Mouse (Mus musculus) hindbrain, postnatal 0 days (tissue): ENCODE measurements around the gene Nkpd1. TPM values are rescaled to one million over a fixed set of nuclear protein-coding genes. Genes with fewer than 3 reads are reported as not detected.

Source experiments
- ATAC-seq: fragments of 200-750 bp; cut with Nextera tagmentation; 2 replicates; pipeline ENCODE4 v1.8.0; 2017; ENCODE audit warnings: mild to moderate bottlenecking, moderate TSS enrichment, moderate library complexity
- DNase-seq: peaks from one replicate; pipeline ENCODE4 v3.0.0-alpha.2; 2015; ENCODE audit warnings: low spot score
- H3K27ac ChIP-seq: fragments of 300-500 bp; sonication (generic); 2 replicates; pipeline ENCODE4 v1.5.1; 2014; ENCODE audit warnings: mild to moderate bottlenecking
- H3K27me3 ChIP-seq: fragments of 300-500 bp; sonication (generic); 2 replicates; pipeline ENCODE4 v1.6.1; 2014; ENCODE audit warnings: low read length, mixed read lengths; ENCODE audit not compliant: insufficient read depth
- H3K36me3 ChIP-seq: fragments of 300-500 bp; sonication (generic); 2 replicates; pipeline ENCODE4 v1.6.1; 2014; ENCODE audit warnings: low read length, mixed read lengths; ENCODE audit not compliant: insufficient read depth
- H3K4me1 ChIP-seq: fragments of 300-500 bp; sonication (generic); 2 replicates; pipeline ENCODE4 v1.6.1; 2014; ENCODE audit warnings: antibody characterized with exemption, low read length, mixed read lengths; ENCODE audit not compliant: insufficient read depth
- H3K4me2 ChIP-seq: fragments of 300-500 bp; sonication (generic); 2 replicates; pipeline ENCODE4 v1.6.1; 2014; ENCODE audit warnings: low read depth, mild to moderate bottlenecking, low read length, moderate library complexity, mixed read lengths
- H3K4me3 ChIP-seq: fragments of 300-500 bp; sonication (generic); 2 replicates; pipeline ENCODE4 v1.5.1; 2014; ENCODE audit warnings: low read length
- H3K9ac ChIP-seq: fragments of 300-500 bp; sonication (generic); replicated peaks from 2 replicates; pipeline ENCODE4 v1.6.1; 2014; ENCODE audit warnings: mild to moderate bottlenecking, low read length, moderate library complexity, mixed read lengths
- H3K9me3 ChIP-seq: fragments of 300-500 bp; sonication (generic); 2 replicates; pipeline ENCODE4 v1.6.1; 2016; ENCODE audit warnings: low read length, mixed read lengths
- CTCF ChIP-seq: IDR thresholded peaks from 2 replicates; pipeline ENCODE4 v1.5.1; 2016; ENCODE audit warnings: antibody characterized with exemption, control low read depth, low read depth
- WGBS: fragments of 180-500 bp; shearing (Covaris S2); extraction: QIAGEN DNeasy Blood & Tissue Kit; methylation state at CpG from one replicate; pipeline ENCODE4 v1.1.7; 2014; 5-methylcytosine and 5-hydroxymethylcytosine counted together
- polyA plus RNA-seq: library from polyadenylated mRNA; unstranded; fragments of >200 nt; fragmentation: Nextera tagmentation; extraction: Ambion mirVana; gene quantifications from 2 replicates; pipeline ENCODE4 v1.2.1, GENCODE M21; 2015
- total RNA-seq: library from RNA; depleted of rRNA; stranded (reverse); fragments of >200 nt; gene quantifications from 2 replicates; pipeline ENCODE4 v1.2.3, GENCODE M21; 2014

Nkpd1 gene
- total and polyA plus RNA-seq, 2 experiments from 2014 or later: 1.3 to 4.4 TPM

GRCm38 (mm10) chr7:19495521-19496213 lies 22.0 kb upstream of the Nkpd1 start:
- 61% methylated on average over 20 of the region's 20 CpGs for WGBS
- no peak for ATAC-seq
- Histone ChIP-seq H3K9ac (no peak overlapping the region), H3K9me3 (no peaks in the 10 kb centered on the region), H3K27me3 (peaks cover 11% of the 10 kb centered on the region; the same call in 1 of the 2 replicates), H3K4me3 (no peak overlapping the region), H3K4me1 (no peaks in the 10 kb centered on the region), H3K27ac (no peak overlapping the region), H3K4me2 (no peak overlapping the region), H3K36me3 (no peaks in the 10 kb centered on the region)
- DNase-seq: no peak
- TF ChIP-seq CTCF: no peak

- DNase-seq: no peak
- Histone ChIP-seq H3K27me3 (peaks cover 6% of the 10 kb centered on the region; the same call in 1 of the 2 replicates), H3K4me2 (no peak overlapping the region), H3K36me3 (no peaks in the 10 kb centered on the region), H3K4me3 (no peak overlapping the region), H3K4me1 (no peaks in the 10 kb centered on the region), H3K9ac (no peak overlapping the region), H3K9me3 (no peaks in the 10 kb centered on the region), H3K27ac (no peak overlapping the region)
- no peak for ATAC-seq
- no peak for TF ChIP-seq CTCF
- WGBS: 55% methylated on average over 5 of the region's 5 CpGs
Observed at GRCm38 (mm10) chr7:19496214-19496555, 21.5 kb upstream of the Nkpd1 start.

- no peak overlapping the region for H3K4me2 ChIP-seq
- no peak overlapping the region for H3K4me3 ChIP-seq
- no peaks in the 10 kb centered on the region for H3K36me3 ChIP-seq
- no peak for ATAC-seq
- no peak for DNase-seq
- H3K9me3 ChIP-seq: no peaks in the 10 kb centered on the region
- TF ChIP-seq CTCF: no peak
- no peaks in the 10 kb centered on the region for H3K27me3 ChIP-seq
- H3K27ac ChIP-seq: no peak overlapping the region
- WGBS: 89% methylated on average over 4 of the region's 4 CpGs
- H3K9ac ChIP-seq: no peak overlapping the region
- no peaks in the 10 kb centered on the region for H3K4me1 ChIP-seq
Observed at GRCm38 (mm10) chr7:19498326-19498725, 19.3 kb upstream of the Nkpd1 start.

- Histone ChIP-seq H3K27ac (no peak overlapping the region), H3K9ac (no peak overlapping the region), H3K27me3 (no peaks in the 10 kb centered on the region), H3K4me1 (no peaks in the 10 kb centered on the region), H3K4me2 (no peak overlapping the region), H3K4me3 (no peak overlapping the region), H3K9me3 (no peaks in the 10 kb centered on the region), H3K36me3 (no peaks in the 10 kb centered on the region)
- TF ChIP-seq CTCF: no peak
- DNase-seq (no peak), ATAC-seq (no peak)
- 74% methylated on average over 12 of the region's 12 CpGs for WGBS
Observed at GRCm38 (mm10) chr7:19500420-19501363, 16.9 kb upstream of the Nkpd1 start.

GRCm38 (mm10) chr7:19501658-19502057 lies 16.0 kb upstream of the Nkpd1 start:
- Histone ChIP-seq H3K9ac (no peak overlapping the region), H3K27ac (no peak overlapping the region), H3K4me3 (no peak overlapping the region), H3K4me1 (0 out of 2 replicates have a peak, but pooled peaks cover under 1% of the 10 kb centered on the region), H3K4me2 (no peak overlapping the region), H3K27me3 (no peaks in the 10 kb centered on the region), H3K36me3 (no peaks in the 10 kb centered on the region), H3K9me3 (no peaks in the 10 kb centered on the region)
- no peak for TF ChIP-seq CTCF
- 79% methylated on average over 4 of the region's 4 CpGs for WGBS
- no peak for DNase-seq
- ATAC-seq: no peak

GRCm38 (mm10) chr7:19503481-19504068 lies 14.1 kb upstream of the Nkpd1 start:
- 0 out of 2 replicates have a peak, but pooled peaks cover 4% of the 10 kb centered on the region for H3K4me1 ChIP-seq
- ATAC-seq: no peak
- H3K36me3 ChIP-seq: no peaks in the 10 kb centered on the region
- H3K4me2 ChIP-seq: no peak overlapping the region
- no peaks in the 10 kb centered on the region for H3K27me3 ChIP-seq
- H3K9ac ChIP-seq: no peak overlapping the region
- H3K27ac ChIP-seq: no peak overlapping the region
- DNase-seq: peak; percentile 52
- TF ChIP-seq CTCF: peak; percentile 90
- no peak overlapping the region for H3K4me3 ChIP-seq
- WGBS: 39% methylated on average over 5 of the region's 5 CpGs
- no peaks in the 10 kb centered on the region for H3K9me3 ChIP-seq
